Mouse (Mus musculus) kidney, adult 2 months (tissue): ENCODE measurements at regions not wholly inside any gene's neighbourhood (a gene's known extent, or its start where the extent isn't known, plus 50 kb on each side); places are given as distances from the start of the nearest gene placed in this dataset.

ENCODE experiments used
- DNase-seq: peaks from one replicate; pipeline ENCODE4 v3.0.0; 2021
- H3K27ac ChIP-seq: fragments of 200-500 bp; 2 replicates; pipeline ENCODE4 v1.5.1; 2012; ENCODE audit warnings: low read depth, low read length, control low read depth, inconsistent platforms; ENCODE audit not compliant: insufficient read depth
- H3K27me3 ChIP-seq: fragments of 200-500 bp; replicated peaks from 2 replicates; pipeline ENCODE4 v1.6.1; 2012; ENCODE audit warnings: mild to moderate bottlenecking, moderate library complexity, low read length, inconsistent platforms; ENCODE audit not compliant: control insufficient read depth, insufficient read depth
- H3K36me3 ChIP-seq: fragments of 200-500 bp; 2 replicates; pipeline ENCODE4 v1.6.1; 2012; ENCODE audit warnings: mild to moderate bottlenecking, moderate library complexity, low read length, inconsistent platforms; ENCODE audit not compliant: control insufficient read depth, insufficient read depth
- H3K4me1 ChIP-seq: fragments of 200-500 bp; 2 replicates; pipeline ENCODE4 v1.6.1; 2011; ENCODE audit warnings: low read length; ENCODE audit not compliant: control insufficient read depth, insufficient read depth
- H3K4me3 ChIP-seq: fragments of 200-500 bp; 2 replicates; pipeline ENCODE4 v1.5.1; 2011; ENCODE audit warnings: mild to moderate bottlenecking, low read depth, low read length, control low read depth; ENCODE audit not compliant: insufficient read depth
- CTCF ChIP-seq: fragments of 200-500 bp; conservative IDR thresholded peaks from 2 replicates; pipeline ENCODE4 v1.5.1; 2011; ENCODE audit warnings: low read depth, mild to moderate bottlenecking, control low read depth, low read length, moderate library complexity, mixed read lengths; ENCODE audit not compliant: insufficient read depth, insufficient read length
- POLR2A ChIP-seq: fragments of 200-500 bp; IDR thresholded peaks from one replicate; pipeline ENCODE4 v1.6.1; 2011; ENCODE audit warnings: low read depth, low read length, control low read depth
- WGBS: fragments of 180-500 bp; shearing (Covaris S2); methylation state at CpG from one replicate; pipeline ENCODE4 v1.1.7; 2018; 5-methylcytosine and 5-hydroxymethylcytosine counted together

DNA sequence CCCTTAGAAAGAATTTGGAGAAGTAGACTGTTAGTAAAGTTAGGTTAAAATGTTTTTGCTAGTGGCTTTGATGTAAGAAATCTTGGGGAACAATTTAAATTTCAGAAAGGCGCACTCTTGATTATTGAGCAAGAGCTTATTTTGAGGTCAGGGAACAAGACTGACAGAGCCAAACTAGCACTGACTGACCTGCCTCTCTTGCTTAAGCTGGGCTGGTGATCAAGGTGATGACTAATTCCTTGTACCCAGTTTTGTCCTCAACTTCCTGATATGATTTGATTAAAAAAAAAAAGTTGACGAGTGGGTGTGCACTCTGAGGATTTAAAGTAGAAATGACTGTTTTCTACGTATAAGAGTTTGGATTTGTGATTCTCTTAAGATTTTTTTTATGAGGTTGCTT lies 124.2 kb upstream of the Usp24 start:
- TF ChIP-seq POLR2A (no peak), CTCF (no peak)
- Histone ChIP-seq H3K27me3 (no peaks in the 10 kb centered on the region), H3K4me3 (no peak overlapping the region), H3K36me3 (no peaks in the 10 kb centered on the region), H3K4me1 (peaks cover 6% of the 10 kb centered on the region; the same call in 1 of the 2 replicates), H3K27ac (no peak overlapping the region)
- DNase-seq = no peak
- WGBS = 52% methylated on average over 3 of the region's 3 CpGs

GRCm38 (mm10) chr4:106193204-106193945 lies 122.6 kb upstream of the Usp24 start:
- H3K4me1 ChIP-seq = peaks cover 6% of the 10 kb centered on the region; the same call in 1 of the 2 replicates
- no peaks in the 10 kb centered on the region for H3K27me3 ChIP-seq
- H3K36me3 ChIP-seq = no peaks in the 10 kb centered on the region
- no peak overlapping the region for H3K4me3 ChIP-seq
- DNase-seq = no peak
- TF ChIP-seq CTCF (no peak), POLR2A (no peak)
- WGBS = 76% methylated on average over 3 of the region's 3 CpGs
- H3K27ac ChIP-seq = no peak overlapping the region

DNA sequence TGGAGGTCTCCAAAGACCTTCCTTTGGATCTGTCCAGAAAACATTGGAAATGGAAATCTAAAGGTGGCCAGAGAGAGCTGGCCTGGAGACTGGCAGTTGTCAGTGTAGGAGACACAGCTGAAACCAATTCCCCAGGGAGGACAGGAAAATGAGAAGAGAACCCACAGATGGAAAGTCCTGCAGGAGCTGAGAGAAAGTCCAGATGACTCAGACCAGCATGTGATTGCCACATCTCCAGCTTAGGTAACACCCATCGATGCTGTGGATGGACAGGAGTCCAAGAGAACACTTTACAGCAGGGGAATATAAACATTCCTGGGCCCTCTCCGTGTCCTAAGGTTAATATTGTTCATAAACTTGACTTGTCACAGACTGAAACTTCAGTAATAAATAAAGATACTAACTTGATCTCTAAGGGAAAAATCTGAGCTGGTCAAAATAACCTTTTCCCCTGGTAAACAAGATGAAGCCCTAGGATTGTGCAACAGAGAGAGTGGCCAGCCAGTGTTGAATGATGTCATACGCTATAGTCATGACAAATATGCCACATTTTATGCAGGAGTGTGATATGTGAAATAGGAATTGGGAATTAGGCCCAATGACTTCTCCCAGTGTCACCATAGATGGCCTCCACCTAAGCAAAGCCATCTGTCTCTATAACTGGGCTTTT lies 120.4 kb upstream of the Usp24 start:
- TF ChIP-seq POLR2A (no peak), CTCF (no peak)

GRCm38 (mm10) chr4:106199833-106200232 lies 116.2 kb upstream of the Usp24 start:
- DNase-seq = peak; percentile 28
- Histone ChIP-seq H3K4me1 (peaks cover 3% of the 10 kb centered on the region; the same call in 1 of the 2 replicates), H3K27ac (no peak overlapping the region), H3K4me3 (no peak overlapping the region), H3K36me3 (no peaks in the 10 kb centered on the region), H3K27me3 (no peaks in the 10 kb centered on the region)
- 32% methylated on average over 11 of the region's 11 CpGs for WGBS
- TF ChIP-seq POLR2A (no peak), CTCF (no peak)

More for the DNA sequence above, 120.4 kb upstream of the Usp24 start:
- H3K27ac ChIP-seq = no peak overlapping the region
- 61% methylated on average over 3 of the region's 3 CpGs for WGBS
- H3K36me3 ChIP-seq = no peaks in the 10 kb centered on the region
- H3K4me1 ChIP-seq = peaks cover 6% of the 10 kb centered on the region; the same call in 1 of the 2 replicates
- no peak overlapping the region for H3K4me3 ChIP-seq
- no peak for DNase-seq
- H3K27me3 ChIP-seq = no peaks in the 10 kb centered on the region

GRCm38 (mm10) chr4:106200241-106200640 lies 115.8 kb upstream of the Usp24 start:
- no peak overlapping the region for H3K4me3 ChIP-seq
- H3K4me1 ChIP-seq = peaks cover 3% of the 10 kb centered on the region; the same call in 1 of the 2 replicates
- H3K36me3 ChIP-seq = no peaks in the 10 kb centered on the region
- no peaks in the 10 kb centered on the region for H3K27me3 ChIP-seq
- H3K27ac ChIP-seq = no peak overlapping the region
- TF ChIP-seq CTCF (no peak), POLR2A (no peak)
- 52% methylated on average over 6 of the region's 6 CpGs for whole genome bisulfite sequencing
- no peak for DNase-seq

DNA sequence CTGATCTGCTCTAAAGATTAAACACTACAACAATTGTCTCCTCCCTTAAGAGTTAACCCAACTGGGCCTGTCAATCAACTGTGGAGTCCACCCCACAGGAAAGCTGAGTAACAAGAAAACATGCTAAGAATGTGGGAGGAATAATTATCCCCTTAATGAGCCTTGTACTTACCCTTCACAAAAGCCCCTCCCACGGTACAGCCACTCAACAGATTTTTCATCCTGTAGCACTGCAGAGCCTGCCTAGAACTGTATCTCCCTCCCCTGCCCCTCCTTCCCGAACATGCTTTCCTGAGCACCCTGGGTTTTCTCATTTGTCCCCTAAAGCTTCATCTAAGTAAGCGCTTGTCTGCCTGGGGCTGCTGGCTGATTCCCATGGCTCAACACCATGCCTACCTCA lies 113.5 kb upstream of the Usp24 start:
- TF ChIP-seq CTCF (no peak), POLR2A (no peak)
- Histone ChIP-seq H3K4me3 (no peak overlapping the region), H3K36me3 (no peaks in the 10 kb centered on the region), H3K27ac (no peak overlapping the region), H3K4me1 (peaks cover 3% of the 10 kb centered on the region; the same call in 1 of the 2 replicates), H3K27me3 (no peaks in the 10 kb centered on the region)
- no peak for DNase-seq
- WGBS = 54% methylated on average over 3 of the region's 3 CpGs

DNA sequence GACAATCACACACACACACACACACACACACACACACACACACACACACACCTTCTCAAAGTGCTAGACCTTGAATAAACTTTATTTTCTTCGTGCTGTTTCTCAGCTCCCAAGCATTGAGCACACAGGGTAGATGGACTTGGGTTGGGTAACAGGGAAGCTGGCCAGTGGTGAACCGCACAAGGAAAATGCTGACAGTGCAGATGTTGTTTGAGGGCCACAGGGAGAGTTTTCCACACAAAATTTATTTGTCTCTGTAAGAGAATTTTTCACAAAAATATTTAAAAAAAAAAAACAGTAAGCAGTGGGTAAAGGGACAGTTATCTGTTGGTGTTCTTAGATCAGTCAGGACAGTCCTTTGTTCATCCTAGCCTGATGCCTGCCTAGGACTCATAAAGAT lies 110.8 kb upstream of the Usp24 start:
- H3K36me3 ChIP-seq = no peaks in the 10 kb centered on the region
- H3K4me1 ChIP-seq = peaks cover 2% of the 10 kb centered on the region; the same call in 1 of the 2 replicates
- H3K27me3 ChIP-seq = no peaks in the 10 kb centered on the region
- TF ChIP-seq POLR2A (no peak), CTCF (no peak)
- no peak overlapping the region for H3K4me3 ChIP-seq
- DNase-seq = no peak
- WGBS = 72% methylated on average over 2 of the region's 2 CpGs
- H3K27ac ChIP-seq = no peak overlapping the region
